Mouse (Mus musculus): ENCODE results near the gene Atp6v1g2. TPM values are rescaled to one million over a fixed set of nuclear protein-coding genes. Genes with fewer than 3 reads are reported as not detected.
A peak's percentile ranks its signal among the peaks of the same experiment; 100 is the strongest.
"Not testable (repeated sequence)": the region's sequence is repeated elsewhere in the genome, so short reads cannot be mapped to it uniquely, and the experiment has no call there.

Atp6v1g2 gene
- polyA plus RNA-seq, 1 experiment from 2014 or later = 5.9 TPM

DNA sequence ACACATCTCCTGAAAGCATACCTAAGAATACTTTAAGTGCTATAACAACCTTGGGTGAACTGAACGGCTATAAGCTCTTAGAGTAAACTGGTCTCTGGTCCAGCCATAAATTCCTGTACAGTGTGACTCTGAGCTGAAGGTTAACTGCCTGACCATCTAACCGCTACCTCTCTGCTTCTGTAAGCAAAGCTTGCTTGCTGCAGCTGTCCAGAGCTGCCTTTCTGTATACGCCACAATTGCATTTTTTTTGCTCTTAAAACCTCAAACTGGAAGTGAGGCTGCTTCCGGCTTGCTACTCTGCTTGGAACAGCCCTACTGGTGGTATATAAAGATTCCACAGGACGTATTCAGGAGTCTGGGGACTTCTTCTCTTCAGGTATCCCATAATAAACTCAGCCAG is 801 bp upstream of the Atp6v1g2 start:
- H3K27ac ChIP-seq (ENCODE audit: low read length) = peak overlapping the region; percentile 99
- peaks cover 28% of the 10 kb centered on the region for H3K4me1 ChIP-seq (replicated peaks; ENCODE audit: control insufficient read depth, insufficient read depth, low read length)
- no peak overlapping the region for H3K4me3 ChIP-seq (ENCODE audit: low read length)
- peak overlapping the region; percentile 5; the same call in 1 of the 2 replicates for H3K9ac ChIP-seq (ENCODE audit: low read length)
- ATAC-seq (ENCODE audit: low read depth) = no peak
- 69% methylated on average over 5 of the region's 5 CpGs for WGBS
- H3K27me3 ChIP-seq (ENCODE audit: control insufficient read depth, insufficient read depth, low read depth, low read length) = no peaks in the 10 kb centered on the region
- H3K4me2 ChIP-seq (ENCODE audit: low read depth, low read length) = no peak overlapping the region
- no peaks in the 10 kb centered on the region for H3K9me3 ChIP-seq (ENCODE audit: control insufficient read depth, low read length)
- peaks cover 25% of the 10 kb centered on the region for H3K36me3 ChIP-seq (ENCODE audit: control insufficient read depth, insufficient read depth, low read length)

DNA sequence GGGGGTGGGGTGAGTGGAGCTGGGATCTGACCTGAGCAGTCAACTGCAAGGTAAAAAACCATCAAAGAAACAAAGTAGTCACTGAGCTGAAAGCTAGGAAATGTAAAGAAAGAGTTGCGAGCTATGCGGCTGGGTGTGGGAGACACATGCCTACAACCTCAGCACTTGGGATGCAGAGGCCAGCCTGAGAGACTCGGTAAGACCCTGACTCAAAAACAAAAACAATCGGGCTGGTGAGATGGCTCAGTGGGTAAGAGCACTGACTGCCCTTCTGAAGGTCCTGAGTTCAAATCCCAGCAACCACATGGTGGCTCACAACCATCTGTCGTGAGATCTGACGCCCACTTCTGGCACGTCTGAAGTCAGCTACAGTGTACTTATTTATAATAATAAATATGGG is 630 bp downstream of the Atp6v1g2 start:
- not testable (repeated sequence) for ATAC-seq (ENCODE audit: low read depth); H3K27me3 ChIP-seq (ENCODE audit: control insufficient read depth, insufficient read depth, low read depth, low read length); H3K9me3 ChIP-seq (ENCODE audit: control insufficient read depth, low read length)
- Histone ChIP-seq H3K4me2 (ENCODE audit: low read depth, low read length) (peak overlapping the region; percentile 66), H3K9ac (ENCODE audit: low read length) (peak overlapping the region; percentile 96), H3K27ac (ENCODE audit: low read length) (peak overlapping the region; percentile 99), H3K36me3 (ENCODE audit: control insufficient read depth, insufficient read depth, low read length) (peaks cover 18% of the 10 kb centered on the region), H3K4me1 (replicated peaks; ENCODE audit: control insufficient read depth, insufficient read depth, low read length) (peaks cover 28% of the 10 kb centered on the region), H3K4me3 (ENCODE audit: low read length) (peak overlapping the region; percentile 62)
- WGBS = 67% methylated on average over 7 of the region's 7 CpGs

DNA sequence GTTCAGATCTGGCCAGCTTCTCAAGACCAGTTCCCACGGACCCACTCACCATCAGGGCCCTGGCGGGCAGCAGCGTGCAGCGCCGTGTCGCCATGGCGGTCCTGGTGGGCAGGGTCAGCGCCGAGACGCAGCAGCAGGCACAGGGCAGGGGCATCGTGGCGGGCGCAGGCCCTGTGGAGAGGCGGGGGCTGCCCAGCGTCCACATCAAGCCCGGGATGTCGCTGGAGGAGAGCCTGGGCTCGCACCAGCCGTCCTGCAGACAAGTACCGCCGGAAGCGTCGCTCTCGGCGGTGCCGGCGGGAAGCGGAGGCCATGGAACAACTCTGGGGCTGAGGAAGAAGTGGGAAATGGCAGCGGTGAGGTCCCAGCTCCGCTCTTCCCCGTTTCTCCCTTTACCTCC is 1.4 kb downstream of the Atp6v1g2 start:
- peaks cover 10% of the 10 kb centered on the region; the same call in 1 of the 2 replicates for H3K36me3 ChIP-seq (ENCODE audit: control insufficient read depth, insufficient read depth, low read length)
- under 1% methylated on average over 31 of the region's 31 CpGs for WGBS
- no peaks in the 10 kb centered on the region for H3K9me3 ChIP-seq (ENCODE audit: control insufficient read depth, low read length)
- H3K9ac ChIP-seq (ENCODE audit: low read length) = peak overlapping the region; percentile 96
- peak; percentile 30 for ATAC-seq (ENCODE audit: low read depth)
- peak overlapping the region; percentile 66 for H3K4me2 ChIP-seq (ENCODE audit: low read depth, low read length)
- peak overlapping the region; percentile 99 for H3K27ac ChIP-seq (ENCODE audit: low read length)
- H3K4me3 ChIP-seq (ENCODE audit: low read length) = peak overlapping the region; percentile 62
- peaks cover 28% of the 10 kb centered on the region for H3K4me1 ChIP-seq (replicated peaks; ENCODE audit: control insufficient read depth, insufficient read depth, low read length)
- H3K27me3 ChIP-seq (ENCODE audit: control insufficient read depth, insufficient read depth, low read depth, low read length) = no peaks in the 10 kb centered on the region

DNA sequence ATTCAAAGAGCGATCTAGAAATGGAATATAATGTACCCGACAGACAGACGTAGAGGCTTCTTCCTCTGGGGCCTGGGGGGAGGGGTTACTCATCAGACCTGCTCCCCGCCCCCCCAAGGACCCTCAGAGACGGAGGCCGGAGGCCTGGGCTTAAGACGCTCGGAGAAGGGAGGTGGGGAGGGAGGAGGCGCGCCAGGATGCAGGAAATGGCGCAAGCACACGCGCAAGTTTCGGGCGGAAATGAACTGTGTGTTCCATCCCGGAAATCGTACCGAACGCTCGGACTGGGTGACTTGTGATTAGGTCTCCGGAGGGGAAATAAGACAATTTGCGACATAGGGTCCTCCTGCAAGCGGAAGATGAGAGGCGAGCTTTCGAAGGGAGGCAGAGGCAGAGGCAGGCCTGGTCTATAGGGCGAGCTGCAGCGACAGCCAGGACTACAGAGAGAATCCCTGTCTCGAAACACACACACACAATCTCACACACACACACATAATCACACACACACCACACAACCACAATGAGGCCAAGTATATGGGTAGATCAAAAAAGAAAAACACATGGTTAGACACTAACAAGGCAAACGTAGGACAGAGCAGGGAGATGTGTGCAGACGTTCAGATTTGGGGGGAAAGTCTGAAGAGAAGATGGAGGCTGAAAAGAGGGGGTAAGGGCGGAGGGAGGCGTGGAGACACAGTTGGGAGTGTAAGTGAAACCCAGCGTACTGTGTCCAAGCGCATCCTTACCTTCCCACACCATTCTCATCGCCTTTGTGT is 2.3 kb downstream of the Atp6v1g2 start, which contains the start of gene Nfkbil1:
Gene Nfkbil1 (minus strand): TSS at position 179 of the 776 bp plus-strand sequence.
- under 1% methylated on average over 35 of the region's 35 CpGs for WGBS

DNA sequence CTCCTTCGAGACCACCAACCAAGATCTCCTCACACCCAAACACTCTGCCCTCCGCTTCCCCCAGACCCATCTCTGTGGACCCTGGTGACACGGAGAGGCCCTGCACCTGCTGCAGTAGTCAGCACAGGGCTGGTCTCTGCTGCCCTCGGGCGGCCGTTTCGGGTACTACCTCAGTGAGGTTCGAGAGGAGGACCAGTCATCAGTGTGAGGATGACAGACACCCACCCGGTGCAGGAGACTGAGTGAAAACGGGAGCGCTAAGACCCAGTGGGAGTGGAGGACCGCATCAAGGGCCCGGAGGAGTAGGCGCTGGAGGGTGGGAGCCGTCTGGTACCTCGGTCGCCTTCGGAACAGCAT is 2.9 kb downstream of the Atp6v1g2 start:
- ATAC-seq (ENCODE audit: low read depth) = peak; percentile 59
- WGBS = under 1% methylated on average over 18 of the region's 18 CpGs
- H3K4me1 ChIP-seq (replicated peaks; ENCODE audit: control insufficient read depth, insufficient read depth, low read length) = peaks cover 37% of the 10 kb centered on the region
- H3K9ac ChIP-seq (ENCODE audit: low read length) = peak overlapping the region; percentile 96
- H3K9me3 ChIP-seq (ENCODE audit: control insufficient read depth, low read length) = no peaks in the 10 kb centered on the region
- H3K4me2 ChIP-seq (ENCODE audit: low read depth, low read length) = peak overlapping the region; percentile 66
- peaks cover 2% of the 10 kb centered on the region; the same call in 1 of the 2 replicates for H3K36me3 ChIP-seq (ENCODE audit: control insufficient read depth, insufficient read depth, low read length)
- H3K27ac ChIP-seq (ENCODE audit: low read length) = peak overlapping the region; percentile 99
- no peaks in the 10 kb centered on the region for H3K27me3 ChIP-seq (ENCODE audit: control insufficient read depth, insufficient read depth, low read depth, low read length)
- H3K4me3 ChIP-seq (ENCODE audit: low read length) = peak overlapping the region; percentile 62

More for the DNA sequence above, 2.3 kb downstream of the Atp6v1g2 start, which contains the start of gene Nfkbil1:
- Histone ChIP-seq H3K27ac (ENCODE audit: low read length) (peak within 1 kb of the TSS; percentile 99), H3K4me2 (ENCODE audit: low read depth, low read length) (peak within 1 kb of the TSS; percentile 66), H3K27me3 (ENCODE audit: control insufficient read depth, insufficient read depth, low read depth, low read length) (no peaks in the 10 kb centered on the region), H3K4me1 (replicated peaks; ENCODE audit: control insufficient read depth, insufficient read depth, low read length) (peaks cover 35% of the 10 kb centered on the region), H3K36me3 (ENCODE audit: control insufficient read depth, insufficient read depth, low read length) (peaks cover 6% of the 10 kb centered on the region; the same call in 1 of the 2 replicates), H3K9me3 (ENCODE audit: control insufficient read depth, low read length) (no peaks in the 10 kb centered on the region), H3K4me3 (ENCODE audit: low read length) (peak within 1 kb of the TSS; percentile 62), H3K9ac (ENCODE audit: low read length) (peak within 1 kb of the TSS; percentile 96)
- ATAC-seq (ENCODE audit: low read depth) = peak; percentile 90

GRCm38 (mm10) chr17:35236996-35237395 is 3.5 kb downstream of the Atp6v1g2 start:
- no peak overlapping the region for H3K4me3 ChIP-seq (ENCODE audit: low read length)
- 74% methylated on average over 9 of the region's 9 CpGs for WGBS
- H3K4me1 ChIP-seq (replicated peaks; ENCODE audit: control insufficient read depth, insufficient read depth, low read length) = peaks cover 37% of the 10 kb centered on the region
- no peak overlapping the region for H3K27ac ChIP-seq (ENCODE audit: low read length)
- H3K36me3 ChIP-seq (ENCODE audit: control insufficient read depth, insufficient read depth, low read length) = peaks cover 2% of the 10 kb centered on the region; the same call in 1 of the 2 replicates
- no peaks in the 10 kb centered on the region for H3K9me3 ChIP-seq (ENCODE audit: control insufficient read depth, low read length)
- no peak overlapping the region for H3K9ac ChIP-seq (ENCODE audit: low read length)
- no peak for ATAC-seq (ENCODE audit: low read depth)
- no peak overlapping the region for H3K4me2 ChIP-seq (ENCODE audit: low read depth, low read length)
- no peaks in the 10 kb centered on the region for H3K27me3 ChIP-seq (ENCODE audit: control insufficient read depth, insufficient read depth, low read depth, low read length)

DNA sequence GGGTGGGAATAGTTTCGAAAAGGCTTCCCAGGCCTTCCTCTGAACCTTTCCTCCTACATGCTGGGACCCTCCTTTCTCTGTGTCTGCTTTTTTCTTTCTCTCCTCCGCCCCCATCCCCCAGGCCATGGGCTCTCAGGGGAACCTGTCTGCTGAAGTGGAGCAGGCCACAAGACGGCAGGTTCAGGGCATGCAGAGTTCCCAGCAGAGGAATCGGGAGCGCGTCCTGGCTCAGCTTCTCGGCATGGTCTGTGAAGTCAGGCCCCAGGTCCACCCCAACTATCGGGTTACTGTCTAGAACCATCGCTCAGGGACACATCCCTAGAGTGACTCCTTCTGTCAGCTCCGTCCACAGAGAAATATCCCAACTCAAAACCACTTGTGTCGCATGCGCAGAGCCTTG is 4.0 kb downstream of the Atp6v1g2 start:
- peaks cover 2% of the 10 kb centered on the region; the same call in 1 of the 2 replicates for H3K36me3 ChIP-seq (ENCODE audit: control insufficient read depth, insufficient read depth, low read length)
- no peak overlapping the region for H3K4me3 ChIP-seq (ENCODE audit: low read length)
- no peak overlapping the region for H3K9ac ChIP-seq (ENCODE audit: low read length)
- H3K27ac ChIP-seq (ENCODE audit: low read length) = no peak overlapping the region
- WGBS = 84% methylated on average over 12 of the region's 12 CpGs
- H3K27me3 ChIP-seq (ENCODE audit: control insufficient read depth, insufficient read depth, low read depth, low read length) = no peaks in the 10 kb centered on the region
- H3K4me1 ChIP-seq (replicated peaks; ENCODE audit: control insufficient read depth, insufficient read depth, low read length) = peaks cover 34% of the 10 kb centered on the region
- H3K4me2 ChIP-seq (ENCODE audit: low read depth, low read length) = no peak overlapping the region
- ATAC-seq (ENCODE audit: low read depth) = no peak
- no peaks in the 10 kb centered on the region for H3K9me3 ChIP-seq (ENCODE audit: control insufficient read depth, low read length)

- Histone ChIP-seq H3K4me2 (ENCODE audit: low read depth, low read length) (no peak overlapping the region), H3K4me3 (ENCODE audit: low read length) (no peak overlapping the region), H3K9me3 (ENCODE audit: control insufficient read depth, low read length) (no peaks in the 10 kb centered on the region), H3K4me1 (replicated peaks; ENCODE audit: control insufficient read depth, insufficient read depth, low read length) (peaks cover 29% of the 10 kb centered on the region), H3K27ac (ENCODE audit: low read length) (no peak overlapping the region), H3K27me3 (ENCODE audit: control insufficient read depth, insufficient read depth, low read depth, low read length) (no peaks in the 10 kb centered on the region), H3K9ac (ENCODE audit: low read length) (0 out of 2 replicates have a peak overlapping the region, but pooled peaks have one; percentile 4), H3K36me3 (ENCODE audit: control insufficient read depth, insufficient read depth, low read length) (peaks cover 16% of the 10 kb centered on the region)
- WGBS = 68% methylated on average over 5 of the region's 5 CpGs
- ATAC-seq (ENCODE audit: low read depth) = no peak
Observed at GRCm38 (mm10) chr17:35239700-35240099, 6.2 kb downstream of the Atp6v1g2 start.

- Histone ChIP-seq H3K9me3 (ENCODE audit: control insufficient read depth, low read length) (no peaks in the 10 kb centered on the region), H3K27ac (ENCODE audit: low read length) (peak overlapping the region; percentile 98), H3K4me3 (ENCODE audit: low read length) (peak overlapping the region; percentile 88), H3K4me2 (ENCODE audit: low read depth, low read length) (peak overlapping the region; percentile 71), H3K4me1 (replicated peaks; ENCODE audit: control insufficient read depth, insufficient read depth, low read length) (peaks cover 36% of the 10 kb centered on the region), H3K36me3 (ENCODE audit: control insufficient read depth, insufficient read depth, low read length) (peaks cover 21% of the 10 kb centered on the region), H3K27me3 (ENCODE audit: control insufficient read depth, insufficient read depth, low read depth, low read length) (no peaks in the 10 kb centered on the region), H3K9ac (ENCODE audit: low read length) (peak overlapping the region; percentile 99)
- ATAC-seq (ENCODE audit: low read depth) = peak; percentile 1; the same call in 1 of the 2 replicates
- WGBS = 24% methylated on average over 12 of the region's 12 CpGs
Observed at GRCm38 (mm10) chr17:35240384-35241304, 7.2 kb downstream of the Atp6v1g2 start.
